Mouse (Mus musculus): ENCODE data around the gene Oosp1. TPM values are rescaled to one million over a fixed set of nuclear protein-coding genes. Genes with fewer than 3 reads are reported as not detected.

Gene Oosp1
- polyA plus RNA-seq, 1 experiment = 0.11 TPM

DNA sequence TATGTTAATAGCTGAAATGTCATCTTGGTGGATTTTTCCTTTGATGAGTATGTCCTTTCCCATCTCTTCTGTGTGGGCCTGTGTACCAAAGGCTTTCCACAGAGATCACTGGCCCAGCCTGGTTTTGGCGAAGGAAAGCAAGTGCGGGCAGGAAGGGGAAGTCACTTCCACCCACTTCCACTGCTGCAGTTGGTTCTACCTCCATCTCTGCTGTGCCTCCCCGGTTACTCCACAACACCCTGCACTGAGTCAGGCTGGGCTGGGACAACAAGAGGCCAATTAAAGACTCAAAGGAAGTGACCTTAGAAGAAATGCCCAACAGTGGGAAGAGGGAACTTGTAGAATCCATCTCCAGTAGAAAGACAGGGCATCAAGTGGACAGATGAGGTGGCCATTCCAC, 29.1 kb upstream of the Oosp1 start:
- 31% methylated on average over 3 of the region's 3 CpGs for WGBS
- TF ChIP-seq POLR2A (IDR thresholded peaks at IDR 0.05; ENCODE audit: control insufficient read depth, extremely low read depth, insufficient read depth, low read length, poor library complexity) = no peak
- Histone ChIP-seq H3K4me1 (replicated peaks; ENCODE audit: control insufficient read depth, insufficient read depth, low read length) (no peaks in the 10 kb centered on the region), H3K36me3 (ENCODE audit: control insufficient read depth, insufficient read depth, low read length) (no peaks in the 10 kb centered on the region), H3K27me3 (ENCODE audit: control insufficient read depth, insufficient read depth, low read length) (no peaks in the 10 kb centered on the region), H3K4me3 (ENCODE audit: control insufficient read depth, insufficient read depth, low read length) (no peak overlapping the region), H3K27ac (ENCODE audit: control insufficient read depth, insufficient read depth, low read length) (no peak overlapping the region)
- no peak for DNase-seq

DNA sequence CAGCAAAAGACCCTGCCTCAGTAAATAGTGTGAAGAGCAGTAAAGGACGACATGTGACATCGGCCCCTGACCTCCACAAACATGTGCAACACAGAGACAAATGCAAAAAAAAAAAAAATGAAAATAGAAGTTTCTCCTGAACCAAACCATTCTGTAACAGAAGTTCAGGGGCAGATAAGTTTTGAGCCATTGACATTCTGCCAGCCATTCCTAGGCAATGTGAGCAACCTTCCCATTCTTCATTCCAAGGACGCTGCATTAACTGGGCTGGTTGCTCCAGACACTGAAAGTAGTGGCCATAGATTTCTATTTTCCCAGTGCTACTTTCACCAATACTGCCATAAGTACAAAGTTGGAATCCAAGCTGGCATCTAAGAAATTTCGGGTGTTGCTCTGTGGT, 21.5 kb upstream of the Oosp1 start:
- H3K4me3 ChIP-seq (ENCODE audit: control insufficient read depth, insufficient read depth, low read length) = no peak overlapping the region
- TF ChIP-seq CTCF (IDR thresholded peaks at IDR 0.05; ENCODE audit: borderline replicate concordance, control insufficient read depth, extremely low read depth, insufficient read depth, low read length, poor library complexity) = no peak
- no peak for TF ChIP-seq POLR2A (IDR thresholded peaks at IDR 0.05; ENCODE audit: control insufficient read depth, extremely low read depth, insufficient read depth, low read length, poor library complexity)
- no peak for DNase-seq
- no peaks in the 10 kb centered on the region for H3K36me3 ChIP-seq (ENCODE audit: control insufficient read depth, insufficient read depth, low read length)
- WGBS = 93% methylated on average over 4 of the region's 4 CpGs
- no peaks in the 10 kb centered on the region for H3K27me3 ChIP-seq (ENCODE audit: control insufficient read depth, insufficient read depth, low read length)
- no peak overlapping the region for H3K27ac ChIP-seq (ENCODE audit: control insufficient read depth, insufficient read depth, low read length)
- H3K4me1 ChIP-seq (replicated peaks; ENCODE audit: control insufficient read depth, insufficient read depth, low read length) = no peaks in the 10 kb centered on the region

DNA sequence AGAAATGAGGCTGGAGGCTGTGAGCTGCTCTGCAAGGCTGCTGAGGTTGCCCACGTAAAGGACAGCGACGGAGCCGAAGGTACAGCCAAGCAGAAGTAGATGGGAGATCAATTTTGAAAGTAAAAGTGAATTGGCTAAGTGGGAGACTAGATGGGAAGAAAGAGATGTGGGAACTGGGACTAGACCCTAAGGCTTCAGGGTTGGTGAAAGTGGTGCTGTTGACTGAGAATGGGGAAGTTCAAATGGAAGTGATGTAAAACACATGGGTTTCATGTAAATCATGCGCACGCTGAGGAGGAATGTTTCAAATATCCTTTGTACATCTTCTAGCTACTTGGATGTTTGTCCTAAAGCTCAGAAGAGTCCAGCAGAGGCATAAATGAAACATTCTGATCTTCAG, 7.4 kb upstream of the Oosp1 start:
- Histone ChIP-seq H3K4me1 (replicated peaks; ENCODE audit: control insufficient read depth, insufficient read depth, low read length) (no peaks in the 10 kb centered on the region), H3K27me3 (ENCODE audit: control insufficient read depth, insufficient read depth, low read length) (no peaks in the 10 kb centered on the region), H3K36me3 (ENCODE audit: control insufficient read depth, insufficient read depth, low read length) (no peaks in the 10 kb centered on the region), H3K27ac (ENCODE audit: control insufficient read depth, insufficient read depth, low read length) (no peak overlapping the region), H3K4me3 (ENCODE audit: control insufficient read depth, insufficient read depth, low read length) (no peak overlapping the region)
- TF ChIP-seq CTCF (IDR thresholded peaks at IDR 0.05; ENCODE audit: borderline replicate concordance, control insufficient read depth, extremely low read depth, insufficient read depth, low read length, poor library complexity) = no peak
- no peak for TF ChIP-seq POLR2A (IDR thresholded peaks at IDR 0.05; ENCODE audit: control insufficient read depth, extremely low read depth, insufficient read depth, low read length, poor library complexity)
- 78% methylated on average over 6 of the region's 6 CpGs for WGBS
- DNase-seq = no peak

DNA sequence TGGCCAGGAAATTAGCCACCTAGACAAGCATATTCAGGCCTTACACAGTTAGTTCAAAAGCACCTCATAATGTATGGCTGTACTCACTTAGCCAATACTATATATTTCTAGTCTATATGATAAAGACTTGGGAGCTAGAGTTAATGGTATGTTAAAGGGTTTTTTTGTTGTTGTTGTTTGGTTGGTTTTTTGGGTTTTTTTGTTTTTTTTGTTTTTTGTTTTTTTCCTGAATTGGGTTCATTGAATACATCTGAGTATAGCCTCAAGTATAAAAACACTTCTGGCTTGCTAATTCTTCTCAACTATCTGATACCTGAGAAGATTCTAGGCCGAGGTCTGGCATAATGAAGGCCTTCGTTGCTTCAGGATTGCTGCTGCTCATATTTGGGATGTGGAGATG, 5.8 kb upstream of the Oosp1 start, which contains the start of gene Oosp3:
Oosp3 (plus strand) TSS at position 301 of the 400 bp plus-strand sequence.
- no peak for DNase-seq
- Histone ChIP-seq H3K4me3 (ENCODE audit: control insufficient read depth, insufficient read depth, low read length) (no peak within 1 kb of the TSS), H3K27me3 (ENCODE audit: control insufficient read depth, insufficient read depth, low read length) (no peaks in the 10 kb centered on the region), H3K36me3 (ENCODE audit: control insufficient read depth, insufficient read depth, low read length) (no peaks in the 10 kb centered on the region), H3K4me1 (replicated peaks; ENCODE audit: control insufficient read depth, insufficient read depth, low read length) (no peaks in the 10 kb centered on the region), H3K27ac (ENCODE audit: control insufficient read depth, insufficient read depth, low read length) (no peak within 1 kb of the TSS)
- 95% methylated on average over 2 of the region's 2 CpGs for WGBS
- TF ChIP-seq CTCF (IDR thresholded peaks at IDR 0.05; ENCODE audit: borderline replicate concordance, control insufficient read depth, extremely low read depth, insufficient read depth, low read length, poor library complexity) (no peak), POLR2A (IDR thresholded peaks at IDR 0.05; ENCODE audit: control insufficient read depth, extremely low read depth, insufficient read depth, low read length, poor library complexity) (no peak)

DNA sequence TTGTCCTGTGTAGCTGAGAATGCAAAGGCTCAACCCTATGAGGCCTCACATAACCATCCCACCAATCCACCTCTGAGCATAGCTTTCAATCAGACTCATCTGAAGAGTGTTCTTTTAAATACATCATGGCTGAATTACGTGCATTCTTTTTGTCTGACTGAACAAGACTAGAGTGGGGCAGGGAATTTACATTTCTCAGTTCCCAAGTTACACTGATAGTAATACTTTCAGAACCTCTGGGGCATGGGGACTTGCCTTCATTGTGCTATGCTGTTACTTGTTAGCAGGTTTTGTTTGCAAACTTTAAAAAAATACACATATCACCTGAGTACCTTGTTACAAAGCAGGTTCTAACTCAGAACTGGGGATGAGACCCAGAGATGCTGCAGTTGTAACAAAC, 504 bp upstream of the Oosp1 start:
- no peaks in the 10 kb centered on the region for H3K36me3 ChIP-seq (ENCODE audit: control insufficient read depth, insufficient read depth, low read length)
- no peak overlapping the region for H3K4me3 ChIP-seq (ENCODE audit: control insufficient read depth, insufficient read depth, low read length)
- WGBS = 83% methylated on average over 1 of the region's 1 CpGs
- H3K27ac ChIP-seq (ENCODE audit: control insufficient read depth, insufficient read depth, low read length) = no peak overlapping the region
- no peaks in the 10 kb centered on the region for H3K27me3 ChIP-seq (ENCODE audit: control insufficient read depth, insufficient read depth, low read length)
- DNase-seq = no peak
- TF ChIP-seq POLR2A (IDR thresholded peaks at IDR 0.05; ENCODE audit: control insufficient read depth, extremely low read depth, insufficient read depth, low read length, poor library complexity) (no peak), CTCF (IDR thresholded peaks at IDR 0.05; ENCODE audit: borderline replicate concordance, control insufficient read depth, extremely low read depth, insufficient read depth, low read length, poor library complexity) (no peak)
- H3K4me1 ChIP-seq (replicated peaks; ENCODE audit: control insufficient read depth, insufficient read depth, low read length) = 0 out of 2 replicates have a peak, but pooled peaks cover 4% of the 10 kb centered on the region

DNA sequence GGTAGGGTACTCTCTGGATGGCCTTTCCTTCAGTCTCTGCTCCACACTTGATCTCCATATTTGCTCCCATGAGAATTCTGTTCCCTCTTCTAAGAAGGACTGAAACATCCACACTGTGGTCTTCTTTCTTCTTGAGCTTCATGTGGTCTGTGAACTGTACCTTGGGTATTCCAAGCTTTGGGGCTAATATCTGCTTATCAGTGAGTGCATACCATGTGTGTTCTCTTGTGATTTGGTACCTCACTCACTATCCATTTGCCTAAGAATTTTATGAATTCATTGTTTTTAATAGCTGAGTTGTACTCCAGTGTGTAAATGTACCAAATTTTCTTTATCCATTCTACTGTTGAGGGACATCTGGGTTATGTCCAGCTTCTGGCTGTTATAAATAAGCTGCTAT, 29.4 kb downstream of the Oosp1 start:
- DNase-seq = no peak
- H3K4me1 ChIP-seq (replicated peaks; ENCODE audit: control insufficient read depth, insufficient read depth, low read length) = no peaks in the 10 kb centered on the region
- H3K36me3 ChIP-seq (ENCODE audit: control insufficient read depth, insufficient read depth, low read length) = no peaks in the 10 kb centered on the region
- no peaks in the 10 kb centered on the region for H3K27me3 ChIP-seq (ENCODE audit: control insufficient read depth, insufficient read depth, low read length)
- no peak for TF ChIP-seq CTCF (IDR thresholded peaks at IDR 0.05; ENCODE audit: borderline replicate concordance, control insufficient read depth, extremely low read depth, insufficient read depth, low read length, poor library complexity)
- TF ChIP-seq POLR2A (IDR thresholded peaks at IDR 0.05; ENCODE audit: control insufficient read depth, extremely low read depth, insufficient read depth, low read length, poor library complexity) = no peak
- H3K4me3 ChIP-seq (ENCODE audit: control insufficient read depth, insufficient read depth, low read length) = no peak overlapping the region
- H3K27ac ChIP-seq (ENCODE audit: control insufficient read depth, insufficient read depth, low read length) = no peak overlapping the region

DNA sequence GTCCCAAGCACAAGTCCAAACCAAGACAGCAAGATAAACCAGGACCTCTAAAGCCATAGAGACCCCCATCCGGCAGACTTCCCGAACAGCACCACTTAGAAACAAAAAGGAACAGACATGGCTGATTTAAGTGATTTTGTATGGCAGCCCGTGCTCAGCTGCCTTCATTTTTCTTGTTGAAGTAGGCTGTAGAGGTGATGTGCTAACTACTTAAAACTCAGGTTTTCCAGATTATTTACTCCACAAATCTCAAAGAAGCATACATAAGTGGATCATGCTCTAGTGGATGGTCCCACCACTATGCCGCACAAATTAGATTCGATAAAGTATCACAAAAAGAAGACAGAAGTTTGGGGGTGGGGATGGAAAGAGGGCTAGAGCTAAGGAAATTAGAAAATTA, 30.5 kb downstream of the Oosp1 start, which contains the start of gene Oosp2:
Oosp2 (minus strand) TSS at position 101 of the 400 bp plus-strand sequence.
- DNase-seq = no peak
- Histone ChIP-seq H3K36me3 (ENCODE audit: control insufficient read depth, insufficient read depth, low read length) (no peaks in the 10 kb centered on the region), H3K4me3 (ENCODE audit: control insufficient read depth, insufficient read depth, low read length) (no peak within 1 kb of the TSS), H3K27ac (ENCODE audit: control insufficient read depth, insufficient read depth, low read length) (no peak within 1 kb of the TSS), H3K4me1 (replicated peaks; ENCODE audit: control insufficient read depth, insufficient read depth, low read length) (no peaks in the 10 kb centered on the region), H3K27me3 (ENCODE audit: control insufficient read depth, insufficient read depth, low read length) (no peaks in the 10 kb centered on the region)
- no peak for TF ChIP-seq CTCF (IDR thresholded peaks at IDR 0.05; ENCODE audit: borderline replicate concordance, control insufficient read depth, extremely low read depth, insufficient read depth, low read length, poor library complexity)
- TF ChIP-seq POLR2A (IDR thresholded peaks at IDR 0.05; ENCODE audit: control insufficient read depth, extremely low read depth, insufficient read depth, low read length, poor library complexity) = no peak
- 95% methylated on average over 5 of the region's 5 CpGs for WGBS

Data from thymus, adult 2 months (tissue).